Mouse (Mus musculus): Measurements from ENCODE around the gene Prtn3.

Gene Prtn3

GRCm38 (mm10) chr10:79874290-79874862, at the start of gene Prtn3, which contains the start of gene Plppr3:
TSS of gene Prtn3 (plus strand) at chr10:79874476.
TSS of gene Plppr3 (minus strand) at chr10:79874634.
- DNase-seq (ENCODE audit: low read depth, low spot score), result no peak

- no peak for DNase-seq (ENCODE audit: low read depth, low spot score)
Observed at GRCm38 (mm10) chr10:79831583-79831982, 42.7 kb upstream of the Prtn3 start.

- peak; percentile 40 for DNase-seq (ENCODE audit: low read depth, low spot score)
Observed at GRCm38 (mm10) chr10:79832026-79832785, 42.1 kb upstream of the Prtn3 start.

- no peak for DNase-seq (ENCODE audit: low read depth, low spot score)
Observed at GRCm38 (mm10) chr10:79832786-79833181, 41.5 kb upstream of the Prtn3 start.

- DNase-seq (ENCODE audit: low read depth, low spot score), result peak; percentile 77
Observed at GRCm38 (mm10) chr10:79834769-79835398, 39.4 kb upstream of the Prtn3 start.

GRCm38 (mm10) chr10:79836918-79837317, 37.4 kb upstream of the Prtn3 start:
- no peak for DNase-seq (ENCODE audit: low read depth, low spot score)

GRCm38 (mm10) chr10:79838151-79838550, 36.1 kb upstream of the Prtn3 start:
- no peak for DNase-seq (ENCODE audit: low read depth, low spot score)

- no peak for DNase-seq (ENCODE audit: low read depth, low spot score)
Observed at GRCm38 (mm10) chr10:79840091-79840490, 34.2 kb upstream of the Prtn3 start.

GRCm38 (mm10) chr10:79840644-79841551, 33.4 kb upstream of the Prtn3 start:
- peak; percentile 19 for DNase-seq (ENCODE audit: low read depth, low spot score)

GRCm38 (mm10) chr10:79842322-79842721, 32.0 kb upstream of the Prtn3 start:
- no peak for DNase-seq (ENCODE audit: low read depth, low spot score)

- no peak for DNase-seq (ENCODE audit: low read depth, low spot score)
Observed at GRCm38 (mm10) chr10:79843476-79843875, 30.8 kb upstream of the Prtn3 start.

- DNase-seq (ENCODE audit: low read depth, low spot score), result no peak
Observed at GRCm38 (mm10) chr10:79846553-79846952, 27.7 kb upstream of the Prtn3 start.

GRCm38 (mm10) chr10:79849941-79850628, 24.2 kb upstream of the Prtn3 start:
- DNase-seq (ENCODE audit: low read depth, low spot score), result peak; percentile 52

- no peak for DNase-seq (ENCODE audit: low read depth, low spot score)
Observed at GRCm38 (mm10) chr10:79851653-79852052, 22.6 kb upstream of the Prtn3 start.

GRCm38 (mm10) chr10:79852107-79852789, 22.0 kb upstream of the Prtn3 start:
- peak; percentile 46 for DNase-seq (ENCODE audit: low read depth, low spot score)

GRCm38 (mm10) chr10:79852827-79853226, 21.4 kb upstream of the Prtn3 start:
- no peak for DNase-seq (ENCODE audit: low read depth, low spot score)

GRCm38 (mm10) chr10:79853392-79853791, 20.9 kb upstream of the Prtn3 start:
- peak; percentile 68 for DNase-seq (ENCODE audit: low read depth, low spot score)

GRCm38 (mm10) chr10:79853860-79854795, 20.1 kb upstream of the Prtn3 start, which contains the start of gene Ptbp1:
TSS of gene Ptbp1 (plus strand) at chr10:79854427.
- DNase-seq (ENCODE audit: low read depth, low spot score), result peak; percentile 100

Data from CD4-positive helper T cell, adult 2 months (primary cell).